Mouse (Mus musculus) heart, embryonic 12.5 days (tissue): Measurements from ENCODE around the gene Tsks. TPM values are rescaled to one million over a fixed set of nuclear protein-coding genes. Genes with fewer than 3 reads are reported as not detected.

Source experiments
- ATAC-seq: fragments of 200-750 bp; cut with Nextera tagmentation; 2 replicates; pipeline ENCODE4 v1.8.0; 2017; ENCODE audit warnings: moderate TSS enrichment, moderate library complexity; ENCODE audit not compliant: insufficient number of reproducible peaks, low FRiP score
- H3K27ac ChIP-seq: fragments of 300-500 bp; sonication (generic); 2 replicates; pipeline ENCODE4 v1.5.1; 2016; ENCODE audit warnings: mild to moderate bottlenecking, moderate library complexity; ENCODE audit not compliant: poor library complexity, severe bottlenecking
- H3K27me3 ChIP-seq: fragments of 300-500 bp; sonication (generic); replicated peaks from 2 replicates; pipeline ENCODE4 v1.6.1; 2016; ENCODE audit warnings: mild to moderate bottlenecking, moderate library complexity
- H3K36me3 ChIP-seq: fragments of 300-500 bp; sonication (generic); 2 replicates; pipeline ENCODE4 v1.6.1; 2016; ENCODE audit warnings: mild to moderate bottlenecking, moderate library complexity
- H3K4me1 ChIP-seq: fragments of 300-500 bp; sonication (generic); replicated peaks from 2 replicates; pipeline ENCODE4 v1.6.1; 2016; ENCODE audit warnings: mild to moderate bottlenecking
- H3K4me2 ChIP-seq: fragments of 300-500 bp; sonication (generic); 2 replicates; pipeline ENCODE4 v1.6.1; 2016; ENCODE audit warnings: mild to moderate bottlenecking, moderate library complexity
- H3K4me3 ChIP-seq: fragments of 300-500 bp; sonication (generic); 2 replicates; pipeline ENCODE4 v1.5.1; 2016; ENCODE audit warnings: mild to moderate bottlenecking
- H3K9ac ChIP-seq: fragments of 300-500 bp; sonication (generic); 2 replicates; pipeline ENCODE4 v1.6.1; 2016; ENCODE audit warnings: mild to moderate bottlenecking, moderate library complexity
- H3K9me3 ChIP-seq: fragments of 300-500 bp; sonication (generic); replicated peaks from 2 replicates; pipeline ENCODE4 v1.6.1; 2016; ENCODE audit warnings: mild to moderate bottlenecking, moderate library complexity
- WGBS: fragments of 180-500 bp; shearing (Covaris S2); methylation state at CpG from one replicate; pipeline ENCODE4 v1.1.7; 2016; 5-methylcytosine and 5-hydroxymethylcytosine counted together
- polyA plus RNA-seq: library from polyadenylated mRNA; unstranded; fragments of >200 nt; fragmentation: Nextera tagmentation; extraction: Ambion mirVana; gene quantifications from 2 replicates; pipeline ENCODE4 v1.2.1, GENCODE M21; 2016

Tsks gene
- polyA plus RNA-seq, 1 experiment from 2014 or later = not detected

- Histone ChIP-seq H3K27ac (no peak overlapping the region), H3K9ac (no peak overlapping the region), H3K27me3 (no peaks in the 10 kb centered on the region), H3K9me3 (no peaks in the 10 kb centered on the region), H3K4me2 (no peak overlapping the region), H3K4me3 (no peak overlapping the region), H3K4me1 (no peaks in the 10 kb centered on the region), H3K36me3 (peaks cover 56% of the 10 kb centered on the region)
- WGBS = 68% methylated on average over 8 of the region's 8 CpGs
- ATAC-seq = no peak
Observed at GRCm38 (mm10) chr7:44962337-44962736, 19.3 kb downstream of the Tsks start.

- H3K4me2 ChIP-seq = no peak overlapping the region
- H3K4me3 ChIP-seq = no peak overlapping the region
- no peaks in the 10 kb centered on the region for H3K9me3 ChIP-seq
- H3K36me3 ChIP-seq = peaks cover 56% of the 10 kb centered on the region
- ATAC-seq = no peak
- H3K4me1 ChIP-seq = no peaks in the 10 kb centered on the region
- H3K27me3 ChIP-seq = no peaks in the 10 kb centered on the region
- H3K27ac ChIP-seq = no peak overlapping the region
- 89% methylated on average over 5 of the region's 5 CpGs for WGBS
- H3K9ac ChIP-seq = no peak overlapping the region
Observed at GRCm38 (mm10) chr7:44962831-44963230, 19.8 kb downstream of the Tsks start.

GRCm38 (mm10) chr7:44964990-44965389 is 22.0 kb downstream of the Tsks start:
- Histone ChIP-seq H3K4me1 (0 out of 2 replicates have a peak, but pooled peaks cover 4% of the 10 kb centered on the region), H3K9ac (no peak overlapping the region), H3K4me2 (no peak overlapping the region), H3K27ac (no peak overlapping the region), H3K36me3 (peaks cover 54% of the 10 kb centered on the region), H3K4me3 (no peak overlapping the region), H3K9me3 (no peaks in the 10 kb centered on the region), H3K27me3 (no peaks in the 10 kb centered on the region)
- no peak for ATAC-seq
- 92% methylated on average over 13 of the region's 13 CpGs for WGBS

GRCm38 (mm10) chr7:44965975-44966374 is 23.0 kb downstream of the Tsks start:
- no peaks in the 10 kb centered on the region for H3K9me3 ChIP-seq
- H3K9ac ChIP-seq = no peak overlapping the region
- peaks cover 10% of the 10 kb centered on the region for H3K4me1 ChIP-seq
- H3K27me3 ChIP-seq = no peaks in the 10 kb centered on the region
- no peak overlapping the region for H3K4me2 ChIP-seq
- ATAC-seq = no peak
- H3K4me3 ChIP-seq = no peak overlapping the region
- peaks cover 50% of the 10 kb centered on the region for H3K36me3 ChIP-seq
- H3K27ac ChIP-seq = no peak overlapping the region
- 70% methylated on average over 7 of the region's 7 CpGs for WGBS

GRCm38 (mm10) chr7:44966638-44967037 is 23.6 kb downstream of the Tsks start:
- Histone ChIP-seq H3K9ac (no peak overlapping the region), H3K4me2 (no peak overlapping the region), H3K9me3 (no peaks in the 10 kb centered on the region), H3K27me3 (no peaks in the 10 kb centered on the region), H3K36me3 (peaks cover 43% of the 10 kb centered on the region), H3K27ac (no peak overlapping the region), H3K4me3 (no peak overlapping the region), H3K4me1 (peaks cover 15% of the 10 kb centered on the region)
- WGBS = 60% methylated on average over 15 of the region's 15 CpGs
- no peak for ATAC-seq

- no peaks in the 10 kb centered on the region for H3K27me3 ChIP-seq
- ATAC-seq = peak; percentile 94
- peak overlapping the region; percentile 76 for H3K27ac ChIP-seq
- peaks cover 17% of the 10 kb centered on the region for H3K36me3 ChIP-seq
- peak overlapping the region; percentile 59 for H3K4me3 ChIP-seq
- peak overlapping the region; percentile 68 for H3K9ac ChIP-seq
- no peaks in the 10 kb centered on the region for H3K9me3 ChIP-seq
- H3K4me1 ChIP-seq = peaks cover 30% of the 10 kb centered on the region
- peak overlapping the region; percentile 83 for H3K4me2 ChIP-seq
- WGBS = under 1% methylated on average over 36 of the region's 36 CpGs
Observed at GRCm38 (mm10) chr7:44970231-44970691, 27.3 kb downstream of the Tsks start.

GRCm38 (mm10) chr7:44971142-44971541 is 28.1 kb downstream of the Tsks start:
- H3K4me3 ChIP-seq = peak overlapping the region; percentile 59
- ATAC-seq = no peak
- WGBS = 70% methylated on average over 7 of the region's 7 CpGs
- H3K27me3 ChIP-seq = no peaks in the 10 kb centered on the region
- H3K4me2 ChIP-seq = peak overlapping the region; percentile 83
- H3K36me3 ChIP-seq = peaks cover 17% of the 10 kb centered on the region
- H3K9ac ChIP-seq = peak overlapping the region; percentile 68; the same call in 1 of the 2 replicates
- H3K4me1 ChIP-seq = peaks cover 31% of the 10 kb centered on the region
- no peaks in the 10 kb centered on the region for H3K9me3 ChIP-seq
- H3K27ac ChIP-seq = no peak overlapping the region

GRCm38 (mm10) chr7:44973415-44974130 is 30.6 kb downstream of the Tsks start:
- Histone ChIP-seq H3K4me1 (peaks cover 31% of the 10 kb centered on the region), H3K9ac (peak overlapping the region; percentile 26; the same call in 1 of the 2 replicates)

GRCm38 (mm10) chr7:44974383-44975116 is 31.5 kb downstream of the Tsks start, which contains the start of gene Cpt1c:
Gene Cpt1c, minus strand, starts transcription at chr7:44974851.
- H3K27ac ChIP-seq = peak within 1 kb of the TSS; percentile 36
- no peak for ATAC-seq
- H3K4me1 ChIP-seq = peaks cover 31% of the 10 kb centered on the region
- H3K9ac ChIP-seq = peak within 1 kb of the TSS; percentile 44; the same call in 1 of the 2 replicates
- peak within 1 kb of the TSS; percentile 77 for H3K4me2 ChIP-seq
- H3K4me3 ChIP-seq = peak within 1 kb of the TSS; percentile 48
- no peaks in the 10 kb centered on the region for H3K27me3 ChIP-seq
- 2% methylated on average over 22 of the region's 22 CpGs for WGBS
- peaks cover 42% of the 10 kb centered on the region for H3K36me3 ChIP-seq
- H3K9me3 ChIP-seq = no peaks in the 10 kb centered on the region

More at GRCm38 (mm10) chr7:44973415-44974130, 30.6 kb downstream of the Tsks start:
- no peak for ATAC-seq
- H3K4me3 ChIP-seq = peak overlapping the region; percentile 48
- no peaks in the 10 kb centered on the region for H3K9me3 ChIP-seq
- WGBS = 43% methylated on average over 14 of the region's 14 CpGs
- H3K27ac ChIP-seq = peak overlapping the region; percentile 5; the same call in 1 of the 2 replicates
- H3K4me2 ChIP-seq = peak overlapping the region; percentile 77
- H3K36me3 ChIP-seq = peaks cover 32% of the 10 kb centered on the region
- no peaks in the 10 kb centered on the region for H3K27me3 ChIP-seq

- 24% methylated on average over 6 of the region's 6 CpGs for WGBS
- no peaks in the 10 kb centered on the region for H3K9me3 ChIP-seq
- peaks cover 27% of the 10 kb centered on the region for H3K4me1 ChIP-seq
- ATAC-seq = no peak
- no peak overlapping the region for H3K9ac ChIP-seq
- H3K27ac ChIP-seq = peak overlapping the region; percentile 5; the same call in 1 of the 2 replicates
- no peak overlapping the region for H3K4me3 ChIP-seq
- peak overlapping the region; percentile 77 for H3K4me2 ChIP-seq
- peaks cover 47% of the 10 kb centered on the region for H3K36me3 ChIP-seq
- H3K27me3 ChIP-seq = no peaks in the 10 kb centered on the region
Observed at GRCm38 (mm10) chr7:44975117-44975419, 32.1 kb downstream of the Tsks start.

- Histone ChIP-seq H3K27ac (no peak overlapping the region), H3K9me3 (no peaks in the 10 kb centered on the region)
- 93% methylated on average over 3 of the region's 3 CpGs for whole genome bisulfite sequencing
Observed at GRCm38 (mm10) chr7:44978300-44978699, 35.3 kb downstream of the Tsks start.

More at GRCm38 (mm10) chr7:44978300-44978699, 35.3 kb downstream of the Tsks start:
- no peaks in the 10 kb centered on the region for H3K27me3 ChIP-seq
- H3K9ac ChIP-seq = no peak overlapping the region
- no peak overlapping the region for H3K4me3 ChIP-seq
- peaks cover 75% of the 10 kb centered on the region for H3K36me3 ChIP-seq
- H3K4me1 ChIP-seq = peaks cover 16% of the 10 kb centered on the region
- H3K4me2 ChIP-seq = no peak overlapping the region
- ATAC-seq = no peak
